Mouse (Mus musculus) right cerebral cortex, adult 18-20 months (tissue): ENCODE results near the gene Ttll11.

Source experiments
- DNase-seq: peaks from one replicate; pipeline ENCODE4 v3.0.0; 2022; ENCODE audit warnings: mixed read lengths

Ttll11 gene

DNA sequence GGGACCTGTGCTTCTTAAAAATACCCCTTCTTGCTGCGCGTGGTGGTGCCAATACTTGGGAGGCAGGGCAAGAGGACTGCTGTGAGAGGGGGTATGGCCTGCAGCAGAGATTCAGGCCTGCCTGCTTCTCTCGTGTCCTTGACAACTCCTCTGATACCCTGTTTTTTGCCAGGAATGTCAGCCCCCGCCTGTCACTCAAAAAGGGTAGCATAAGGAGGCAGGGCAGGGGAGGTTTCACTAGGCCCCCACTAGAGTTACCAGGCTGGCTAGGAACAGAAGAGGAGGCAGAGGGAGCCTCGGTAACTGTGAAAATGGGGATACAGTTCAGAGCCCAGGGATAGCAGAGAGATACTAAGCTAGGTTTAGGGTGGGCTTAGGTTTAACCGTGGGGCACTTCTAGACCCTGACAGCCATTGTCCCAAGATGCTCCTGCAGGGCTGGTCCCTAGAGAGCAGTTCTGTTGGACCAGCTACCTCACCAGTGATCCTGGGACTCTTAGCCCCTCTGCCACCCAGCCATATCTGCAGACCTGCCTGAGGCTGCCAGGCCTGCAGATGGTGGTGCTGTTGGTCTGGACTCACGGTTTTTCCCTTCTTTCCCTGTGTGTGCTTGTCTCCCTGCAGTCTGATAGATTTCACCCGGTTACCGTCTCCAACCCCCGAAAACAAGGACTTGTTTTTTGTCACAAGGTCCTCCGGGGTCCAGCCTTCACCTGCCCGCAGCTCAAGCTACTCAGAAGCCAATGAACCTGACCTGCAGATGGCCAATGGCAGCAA lies 260.3 kb downstream of the Ttll11 start:
- DNase-seq, result no peak

DNA sequence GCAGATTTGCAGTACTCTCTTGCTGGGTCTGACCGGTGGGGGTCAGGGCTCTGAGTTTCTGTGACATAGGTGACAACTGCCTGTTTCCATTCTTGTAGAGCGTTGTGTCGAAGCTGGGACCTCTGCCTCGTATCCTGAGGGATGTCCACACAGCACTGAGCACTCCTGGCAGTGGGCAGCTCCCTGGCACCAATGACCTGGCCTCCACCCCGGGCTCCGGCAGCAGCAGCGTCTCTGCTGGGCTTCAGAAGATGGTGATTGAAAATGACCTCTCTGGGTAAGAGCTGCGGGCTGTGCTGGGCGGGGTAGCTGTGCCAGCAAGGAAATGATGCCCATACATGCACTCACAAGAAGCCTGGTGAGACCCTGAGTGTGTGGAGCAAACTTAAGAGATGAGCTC lies 261.1 kb downstream of the Ttll11 start:
- no peak for DNase-seq

DNA sequence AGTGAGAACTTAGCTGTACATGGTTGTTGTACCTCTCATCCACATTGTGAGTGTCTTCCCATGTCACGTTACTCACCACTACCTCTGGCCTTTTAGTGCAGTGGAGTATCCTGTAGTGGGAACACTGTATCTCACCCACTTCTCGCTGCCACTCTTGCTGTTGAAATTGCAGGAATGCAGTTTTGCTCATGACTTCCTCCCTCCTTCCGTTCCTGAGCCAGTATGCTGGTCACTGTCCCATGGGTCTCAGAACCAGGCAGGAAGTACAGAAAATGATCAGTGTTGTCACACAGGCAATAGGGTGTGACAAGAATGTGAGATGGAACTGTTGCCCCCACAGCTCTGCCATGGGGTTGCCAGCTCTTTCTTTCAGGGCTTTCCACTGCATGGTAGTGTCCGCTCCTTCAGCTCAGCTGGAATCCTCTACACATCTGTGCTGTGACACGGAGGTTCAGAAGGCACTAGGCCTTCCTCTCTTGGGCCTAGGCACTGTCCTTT lies 261.7 kb downstream of the Ttll11 start:
- DNase-seq, result no peak

DNA sequence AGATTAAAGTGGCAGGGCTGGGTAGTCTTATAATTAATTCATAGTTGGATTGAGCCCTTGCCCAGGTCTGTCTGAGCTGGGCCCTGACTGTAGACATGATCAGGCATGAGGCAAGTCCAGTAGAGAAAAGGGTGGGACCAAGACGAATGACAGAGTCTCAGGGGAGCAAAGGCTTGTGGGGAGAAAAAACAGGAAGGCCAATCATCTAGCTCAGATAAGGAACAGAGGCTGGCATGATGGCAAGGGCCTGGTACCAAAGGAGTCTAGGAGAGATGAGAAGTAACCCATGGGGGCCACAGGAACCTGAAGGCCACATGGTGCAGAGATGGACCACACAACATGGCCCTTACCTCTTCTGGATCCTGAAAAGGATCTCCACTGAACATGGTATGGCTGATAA lies 263.5 kb downstream of the Ttll11 start:
- no peak for DNase-seq

DNA sequence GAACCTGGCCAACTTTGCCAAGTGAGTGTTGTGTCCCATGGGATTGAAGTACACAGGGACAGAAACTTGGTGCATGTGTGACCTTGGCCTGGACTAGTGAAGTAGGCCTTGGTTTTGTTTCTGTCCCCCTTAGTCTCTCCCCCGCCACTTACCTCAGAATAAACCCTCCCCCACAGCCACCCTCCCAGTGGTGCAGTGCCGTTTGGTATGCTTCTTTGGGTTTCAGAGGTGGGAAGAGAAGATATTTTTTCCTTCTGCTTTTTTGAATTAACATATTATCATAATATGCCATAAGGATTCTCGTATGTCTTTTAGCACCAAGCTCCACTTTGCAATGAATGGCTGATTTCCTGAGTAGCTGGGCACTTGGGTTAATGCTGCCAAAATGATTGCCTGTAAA lies 264.2 kb downstream of the Ttll11 start:
- DNase-seq, result peak; percentile 57

DNA sequence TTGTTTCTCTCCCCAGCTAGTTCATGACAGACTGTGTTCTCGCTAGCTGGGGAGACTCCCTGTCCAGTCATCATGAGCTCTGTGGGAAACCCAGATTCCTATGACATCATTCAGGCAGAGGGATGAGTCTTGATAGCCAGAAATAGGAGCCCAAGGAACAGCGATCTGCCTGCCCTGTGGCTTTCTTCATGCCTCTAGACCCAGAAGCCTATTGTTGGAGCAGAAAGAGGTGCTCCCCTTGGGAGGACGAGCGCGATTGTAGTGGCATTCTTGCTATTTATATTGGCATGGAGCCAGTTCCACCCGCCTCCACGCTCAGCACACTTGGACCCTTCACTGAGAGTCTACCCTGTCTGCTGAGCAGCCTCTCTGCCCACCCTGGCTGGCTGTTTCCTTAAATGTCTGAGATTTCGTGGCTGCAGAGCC lies 265.0 kb downstream of the Ttll11 start:
- peak; percentile 41 for DNase-seq

DNA sequence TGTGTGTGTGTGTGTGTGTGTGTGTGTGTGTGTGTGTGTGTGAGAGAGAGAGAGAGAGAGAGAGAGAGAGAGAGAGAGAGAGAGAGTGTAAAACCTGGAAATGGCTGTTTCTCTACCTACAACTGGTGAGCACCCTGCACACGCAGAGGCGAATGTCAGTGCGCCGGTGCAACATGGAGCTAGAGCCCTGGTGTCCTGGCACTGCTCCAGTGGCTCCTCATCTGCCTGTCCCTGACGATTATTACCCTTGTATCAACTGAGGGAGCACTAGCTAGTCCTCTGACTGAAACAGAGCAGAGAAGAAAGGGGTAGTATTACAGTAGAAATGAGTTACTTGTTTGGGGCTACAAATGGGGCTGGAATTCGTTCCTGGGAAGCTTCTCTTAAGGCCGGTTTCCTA lies 266.3 kb downstream of the Ttll11 start:
- DNase-seq, result no peak

DNA sequence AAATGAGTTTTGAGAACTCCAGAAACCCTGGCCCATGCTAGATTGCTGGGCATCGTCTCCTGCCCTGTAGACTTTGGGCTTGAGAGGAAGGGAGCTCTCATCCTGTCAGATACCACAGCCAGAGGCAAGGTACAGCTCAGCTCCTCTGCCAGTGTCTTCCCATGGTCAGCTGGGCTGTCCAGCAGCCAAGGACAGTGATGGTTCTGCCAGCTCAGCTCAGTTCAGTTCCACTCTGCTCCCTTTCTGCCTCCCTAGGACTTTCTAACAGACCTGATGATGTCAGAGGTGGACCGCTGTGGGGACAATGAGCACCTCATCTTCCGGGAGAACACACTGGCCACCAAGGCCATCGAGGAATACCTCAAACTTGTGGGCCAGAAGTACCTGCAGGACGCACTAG lies 267.1 kb downstream of the Ttll11 start:
- DNase-seq, result no peak

DNA sequence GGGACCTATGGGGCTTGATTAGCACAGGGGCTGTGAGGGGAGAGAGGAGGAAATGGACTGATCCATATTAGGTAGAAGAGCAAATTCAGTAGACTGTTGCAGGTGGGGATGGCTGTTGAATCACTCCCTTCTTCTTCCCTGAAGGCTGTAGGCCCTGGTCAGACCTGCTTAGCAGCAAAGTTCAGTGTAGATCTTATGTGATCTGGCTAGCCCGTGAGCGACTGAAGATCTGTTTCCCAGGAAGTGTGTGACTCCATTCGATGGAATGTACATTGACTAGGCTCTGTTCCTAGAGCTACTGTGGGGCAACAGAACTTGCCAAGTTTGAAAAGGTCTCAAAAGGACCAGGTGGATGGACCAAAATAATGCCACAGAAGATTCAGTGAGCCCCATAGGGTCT lies 276.5 kb downstream of the Ttll11 start:
- no peak for DNase-seq

DNA sequence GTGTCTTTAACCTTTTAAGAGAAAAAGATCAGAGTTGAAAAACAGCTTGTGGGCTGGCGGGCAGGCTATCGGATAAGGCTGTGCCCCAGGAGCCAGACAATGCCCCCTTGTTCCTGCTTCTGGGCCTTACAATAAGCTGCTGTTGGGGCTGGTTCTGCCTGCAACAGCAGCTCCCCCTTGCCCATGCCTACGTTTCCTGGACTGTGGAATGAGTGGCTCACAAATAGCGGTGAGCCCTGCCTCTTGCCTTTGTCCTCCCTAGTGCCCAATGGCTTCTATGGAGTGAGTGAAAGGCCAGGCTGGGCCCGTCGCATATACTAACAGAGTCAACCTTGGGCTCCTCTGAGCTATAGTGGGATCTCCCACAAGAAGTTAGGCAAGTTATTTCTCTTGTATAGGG lies 277.1 kb downstream of the Ttll11 start:
- no peak for DNase-seq

DNA sequence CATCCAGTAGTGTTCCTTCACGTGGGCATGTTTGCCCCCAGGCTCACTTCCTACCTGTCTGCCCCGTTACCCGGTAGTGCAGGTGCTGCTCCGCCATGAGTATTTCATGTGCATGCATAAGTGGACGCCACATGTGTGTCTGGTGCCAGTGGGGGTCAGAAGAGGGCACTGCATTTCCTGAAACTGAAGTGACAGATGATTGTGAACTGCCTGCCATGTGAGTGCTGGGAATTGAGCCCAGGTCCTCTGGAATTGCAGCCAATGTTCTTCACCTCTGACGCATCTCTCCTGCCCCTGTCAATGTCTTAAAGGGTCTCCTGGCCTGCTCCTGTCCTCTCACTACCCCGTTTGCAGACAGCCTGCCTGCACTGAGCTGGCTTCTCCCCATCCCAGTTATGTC lies 277.7 kb downstream of the Ttll11 start:
- DNase-seq, result no peak
